Mouse (Mus musculus): Measurements from ENCODE around the gene Kdm1b. TPM values are rescaled to one million over a fixed set of nuclear protein-coding genes. Genes with fewer than 3 reads are reported as not detected.

Gene Kdm1b
- total and polyA plus RNA-seq, 3 experiments = 9.6 to 12.6 TPM; not detected in 1

GRCm38 (mm10) chr13:47112924-47113323, 69.6 kb downstream of the Kdm1b start:
- Histone ChIP-seq H3K27me3 (ENCODE audit: control insufficient read depth in 1 of 2, insufficient read depth in 2 of 2, low read length in 2 of 2) (no peaks in the 10 kb centered on the region), H3K9ac (ENCODE audit: control insufficient read depth, low read depth, low read length, poor library complexity, severe bottlenecking) (no peak overlapping the region), H3K9me3 (replicated peaks; ENCODE audit: insufficient read depth, low read length) (no peaks in the 10 kb centered on the region), H3K4me3 (ENCODE audit: control insufficient read depth in 1 of 2, insufficient read depth in 1 of 2, low read depth in 2 of 2, low read length in 2 of 2) (no peak overlapping the region), H3K79me2 (ENCODE audit: control insufficient read depth, insufficient read depth, low read length, poor library complexity) (no peaks in the 10 kb centered on the region), H3K36me3 (ENCODE audit: control insufficient read depth in 1 of 2, insufficient read depth in 2 of 2, low read length in 2 of 2) (peaks cover 0 to 38% of the 10 kb centered on the region in 2 experiments; a peak in 2 of 4 replicates), H3K27ac (ENCODE audit: control insufficient read depth, low read depth, low read length) (peak overlapping the region; percentile 11; the same call in 1 of the 2 replicates), H3K4me1 (ENCODE audit: control insufficient read depth in 1 of 2, insufficient read depth in 2 of 2, low read length in 2 of 2) (peaks cover 25 to 36% of the 10 kb centered on the region in 2 experiments)
- TF ChIP-seq MXI1 (IDR thresholded peaks at IDR 0.05; ENCODE audit: low read depth, low read length) (peak; percentile 36; the same call in 1 of the 2 replicates), POLR2AphosphoS2 (IDR thresholded peaks at IDR 0.05; ENCODE audit: low read length) (no peak), RCOR1 (IDR thresholded peaks at IDR 0.05; ENCODE audit: low read depth, low read length) (peak; percentile 40), ETS1 (IDR thresholded peaks at IDR 0.05; ENCODE audit: low read depth, low read length) (peak; percentile 63), BHLHE40 (IDR thresholded peaks at IDR 0.05; ENCODE audit: borderline replicate concordance, low read depth, low read length) (no peak), MEF2A (IDR thresholded peaks at IDR 0.05; ENCODE audit: extremely low read depth, insufficient replicate concordance, low read depth, low read length, poor library complexity, severe bottlenecking) (peak; percentile 89; the same call in 1 of the 2 replicates), ZMIZ1 (IDR thresholded peaks at IDR 0.05; ENCODE audit: low read depth, low read length) (no peak), TCF12 (IDR thresholded peaks at IDR 0.05; ENCODE audit: low read depth, low read length) (peak; percentile 72), TAL1 (IDR thresholded peaks at IDR 0.05; ENCODE audit: low read length) (peak; percentile 90), MAX (IDR thresholded peaks at IDR 0.05; ENCODE audit: low read length) (0 out of 2 replicates have a peak, but pooled peaks have one; percentile 24), E2F4 (IDR thresholded peaks at IDR 0.05; ENCODE audit: borderline replicate concordance, low read depth, low read length) (no peak), TBP (IDR thresholded peaks at IDR 0.05; ENCODE audit: low read depth, low read length) (no peak), GATA1 (IDR thresholded peaks at IDR 0.05; ENCODE audit: low read depth, low read length) (peak; percentile 59), MAFK (IDR thresholded peaks at IDR 0.05; ENCODE audit: borderline replicate concordance, low read depth, low read length) (no peak), POLR2A (IDR thresholded peaks at IDR 0.05; ENCODE audit: control insufficient read depth in 1 of 2, insufficient read depth in 1 of 2, low read depth in 1 of 2, low read length in 2 of 2, poor library complexity in 1 of 2) (no peak), JUND (IDR thresholded peaks at IDR 0.05; ENCODE audit: low read depth, low read length) (no peak; the same call in 1 of the 2 replicates), SMC3 (IDR thresholded peaks at IDR 0.05; ENCODE audit: low read depth, low read length) (0 out of 2 replicates have a peak, but pooled peaks have one; percentile 8), MYC (IDR thresholded peaks at IDR 0.05; ENCODE audit: low read depth, low read length) (no peak), ELF1 (IDR thresholded peaks at IDR 0.05; ENCODE audit: low read depth, low read length) (no peak), EP300 (IDR thresholded peaks at IDR 0.05; ENCODE audit: low read depth in 1 of 2, low read length in 2 of 2) (peak; percentile 65 to 67), UBTF (IDR thresholded peaks at IDR 0.05; ENCODE audit: borderline replicate concordance, insufficient read depth, low read depth, low read length) (no peak)
- peak; percentile 92 for DNase-seq (ENCODE audit: low read depth, low spot score)
